Mouse (Mus musculus) gastrocnemius, postnatal 25 days (tissue): ENCODE measurements at regions not wholly inside any gene's neighbourhood (a gene's known extent, or its start where the extent isn't known, plus 50 kb on each side); places are given as distances from the start of the nearest gene placed in this dataset.

Experiments used
- DNase-seq: peaks from one replicate; pipeline ENCODE4 v3.0.0; 2022

GRCm38 (mm10) chr6:148719062-148719461 is 112.2 kb downstream of the Ipo8 start:
- DNase-seq: no peak

- no peak for DNase-seq
These were observed 120.9 kb downstream of the Ipo8 start for GRCm38 (mm10) chr6:148710406-148710805.

- DNase-seq: no peak
These were observed 122.9 kb downstream of the Ipo8 start for GRCm38 (mm10) chr6:148708389-148708788.

GRCm38 (mm10) chr6:148705711-148706110 is 125.6 kb downstream of the Ipo8 start:
- DNase-seq: no peak

- no peak for DNase-seq
These were observed 137.9 kb downstream of the Ipo8 start for GRCm38 (mm10) chr6:148693329-148693728.

- no peak for DNase-seq
These were observed 143.5 kb downstream of the Ipo8 start for GRCm38 (mm10) chr6:148687770-148688169.

- DNase-seq: no peak
These were observed 171.1 kb downstream of the Ipo8 start for GRCm38 (mm10) chr6:148660152-148660551.

GRCm38 (mm10) chr6:148653216-148653615 is 178.1 kb downstream of the Ipo8 start:
- no peak for DNase-seq

- DNase-seq: no peak
These were observed 178.8 kb downstream of the Ipo8 start for GRCm38 (mm10) chr6:148652434-148652833.

- DNase-seq: no peak
These were observed 183.6 kb downstream of the Ipo8 start for GRCm38 (mm10) chr6:148647423-148648390.

- no peak for DNase-seq
These were observed 190.7 kb downstream of the Ipo8 start for GRCm38 (mm10) chr6:148640595-148640994.

- no peak for DNase-seq
These were observed 190.0 kb upstream of the Tmtc1 start for GRCm38 (mm10) chr6:148634148-148634547.

- DNase-seq: no peak
These were observed 183.0 kb upstream of the Tmtc1 start for GRCm38 (mm10) chr6:148627090-148627605.

GRCm38 (mm10) chr6:148623119-148623770 is 179.1 kb upstream of the Tmtc1 start:
- no peak for DNase-seq

GRCm38 (mm10) chr6:148620034-148620433 is 175.8 kb upstream of the Tmtc1 start:
- DNase-seq: no peak

- no peak for DNase-seq
These were observed 171.7 kb upstream of the Tmtc1 start for GRCm38 (mm10) chr6:148615931-148616330.

- DNase-seq: no peak
These were observed 171.3 kb upstream of the Tmtc1 start for GRCm38 (mm10) chr6:148615442-148615841.

- DNase-seq: peak; percentile 28
These were observed 164.7 kb upstream of the Tmtc1 start for GRCm38 (mm10) chr6:148608881-148609280.

- DNase-seq: no peak
These were observed 161.0 kb upstream of the Tmtc1 start for GRCm38 (mm10) chr6:148605226-148605625.

- DNase-seq: no peak
These were observed 160.6 kb upstream of the Tmtc1 start for GRCm38 (mm10) chr6:148604790-148605189.

- no peak for DNase-seq
These were observed 159.7 kb upstream of the Tmtc1 start for GRCm38 (mm10) chr6:148603878-148604277.

GRCm38 (mm10) chr6:148603460-148603859 is 159.3 kb upstream of the Tmtc1 start:
- no peak for DNase-seq

- DNase-seq: no peak
These were observed 158.7 kb upstream of the Tmtc1 start for GRCm38 (mm10) chr6:148602894-148603293.
